Mouse (Mus musculus): ENCODE data around the gene Dync1i1.

Dync1i1 gene

GRCm38 (mm10) chr6:5855526-5855925, 130.1 kb downstream of the Dync1i1 start:
- DNase-seq (ENCODE audit: low read depth), result no peak

GRCm38 (mm10) chr6:5858371-5858770, 132.9 kb downstream of the Dync1i1 start:
- DNase-seq (ENCODE audit: low read depth), result no peak

DNA sequence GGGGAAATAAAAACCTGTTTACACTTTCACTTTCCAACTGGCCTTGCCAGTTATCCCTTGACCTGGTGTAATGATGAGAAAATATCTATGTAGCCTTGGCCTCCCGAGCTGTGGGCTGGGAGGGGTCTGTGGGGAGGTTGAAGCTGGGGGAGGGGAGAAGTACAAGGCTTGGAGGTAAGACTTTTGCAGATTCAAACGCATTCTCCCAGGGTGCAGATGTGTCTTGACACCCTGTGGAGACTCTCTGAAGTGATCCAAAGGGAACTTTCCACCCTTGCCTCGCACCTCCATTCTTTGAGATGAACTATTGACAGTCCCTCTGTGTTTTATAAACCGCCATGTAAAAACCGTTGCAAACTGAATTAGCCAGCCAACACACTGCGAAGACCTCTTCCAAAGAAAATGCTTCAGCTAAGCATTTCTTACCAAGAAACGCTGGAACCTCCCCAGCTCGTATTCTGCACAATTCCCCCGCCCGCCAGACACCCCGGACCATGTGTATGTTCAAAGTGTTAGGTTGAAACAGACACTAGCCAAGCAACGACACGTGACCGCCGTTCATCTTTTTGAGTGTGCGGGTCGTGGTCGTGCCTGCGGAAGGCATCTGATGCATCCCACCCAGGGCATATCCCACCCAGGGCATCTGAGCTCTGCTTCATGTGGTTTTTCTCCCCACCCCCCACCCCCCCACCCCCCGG, 133.6 kb downstream of the Dync1i1 start:
- no peak for DNase-seq (ENCODE audit: low read depth)

DNA sequence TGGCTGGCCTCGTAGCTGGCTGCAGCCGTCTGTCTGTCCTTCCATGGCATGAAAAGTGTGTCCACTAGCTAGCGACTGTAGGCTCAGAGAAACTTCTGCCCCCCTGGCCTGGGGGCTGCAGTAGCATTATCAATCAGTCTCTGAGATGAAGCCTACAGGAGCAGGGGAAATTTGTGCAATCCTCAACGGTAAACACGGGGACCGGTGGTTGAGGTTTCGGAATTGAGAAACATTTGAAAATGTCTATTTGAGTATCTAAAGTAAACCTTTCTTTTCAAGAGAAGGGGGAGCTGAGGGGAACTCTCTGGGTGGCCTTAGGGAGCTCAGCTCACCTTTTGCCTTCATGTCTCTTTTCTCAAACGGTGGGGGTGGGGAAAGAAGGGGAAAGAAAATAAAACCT, 134.2 kb downstream of the Dync1i1 start:
- DNase-seq (ENCODE audit: low read depth), result no peak

DNA sequence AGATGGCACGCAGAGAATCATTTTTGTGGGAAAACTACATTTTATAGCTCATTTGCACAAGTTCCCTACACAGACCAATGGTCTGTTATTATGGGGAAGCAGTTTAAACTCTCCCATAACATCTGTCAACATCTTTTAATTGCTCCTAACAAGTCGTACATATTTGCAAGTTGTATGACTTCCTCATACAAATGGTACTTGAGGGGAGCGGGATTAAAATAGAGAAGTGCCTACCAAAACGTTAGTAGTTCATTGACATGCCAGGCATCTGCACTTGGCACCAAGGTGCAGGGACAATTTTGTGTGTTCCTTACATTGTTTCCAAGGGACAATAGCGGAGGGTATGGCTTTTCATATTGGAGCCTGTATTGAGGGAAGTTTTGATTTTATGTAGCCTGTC, 140.7 kb downstream of the Dync1i1 start:
- DNase-seq (ENCODE audit: low read depth), result no peak

- DNase-seq (ENCODE audit: low read depth), result no peak
Measured at GRCm38 (mm10) chr6:5867221-5867620, 141.8 kb downstream of the Dync1i1 start.

DNA sequence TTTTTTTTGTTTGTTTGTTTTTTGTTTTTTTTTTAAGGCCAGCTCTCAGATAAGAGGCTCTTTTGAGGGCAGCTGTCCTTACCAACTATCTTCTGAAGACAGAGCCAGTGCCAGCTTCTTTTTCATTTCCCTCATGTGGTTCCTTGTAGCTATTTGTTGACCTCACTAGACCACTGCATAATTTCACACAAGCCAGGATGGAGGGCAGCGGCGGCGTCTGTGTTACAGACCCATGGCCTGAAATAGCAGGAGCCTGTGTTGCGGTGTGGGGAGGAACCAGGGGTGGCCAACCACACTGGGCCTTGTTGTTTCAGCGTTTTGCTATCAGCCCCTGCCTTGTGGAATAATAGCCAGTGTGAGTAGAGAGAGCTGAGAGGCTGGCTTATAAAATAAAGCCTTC, 145.6 kb downstream of the Dync1i1 start:
- DNase-seq (ENCODE audit: low read depth), result no peak

GRCm38 (mm10) chr6:5871581-5872298, 146.3 kb downstream of the Dync1i1 start:
- no peak for DNase-seq (ENCODE audit: low read depth)

- no peak for DNase-seq (ENCODE audit: low read depth)
Measured at GRCm38 (mm10) chr6:5889341-5889740, 163.9 kb downstream of the Dync1i1 start.

DNA sequence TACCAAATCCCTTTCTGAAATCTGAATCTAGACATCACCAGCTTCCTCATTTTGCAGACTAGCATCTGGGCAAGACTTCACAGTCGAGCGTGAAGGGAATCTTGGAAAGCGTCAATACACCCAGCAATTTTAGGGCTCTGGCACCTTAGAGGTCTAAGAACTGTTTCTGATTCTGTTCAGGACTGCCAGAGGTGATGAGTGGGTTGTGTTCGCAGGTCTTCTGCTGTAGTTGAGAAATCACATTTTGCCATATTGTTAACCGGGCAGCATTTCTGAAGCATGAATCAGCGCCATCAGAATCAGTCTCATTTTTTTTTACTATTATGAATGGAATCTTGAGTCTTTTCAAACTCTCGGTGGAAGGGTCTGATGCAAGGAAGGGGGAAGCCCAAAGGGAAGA, 185.9 kb downstream of the Dync1i1 start:
- DNase-seq (ENCODE audit: low read depth), result no peak

DNA sequence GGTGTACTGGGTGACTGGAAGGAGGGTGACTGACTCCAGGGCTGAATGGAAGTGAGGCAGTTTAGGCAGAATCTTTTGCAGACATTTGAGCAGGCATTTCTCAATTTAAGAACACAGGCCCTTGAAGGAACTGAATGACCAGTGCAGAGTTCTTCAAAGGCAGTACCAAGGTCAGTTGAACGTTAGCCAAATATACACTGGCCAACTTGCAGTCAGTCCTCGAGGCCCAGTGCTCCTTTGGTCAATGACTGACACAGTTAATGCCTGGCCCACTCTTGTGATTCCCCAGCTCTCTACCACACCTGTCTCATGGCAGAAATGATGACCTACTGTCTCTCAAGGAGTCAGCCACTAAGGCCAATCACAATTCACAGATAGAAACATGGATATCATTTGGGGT, 189.6 kb downstream of the Dync1i1 start:
- no peak for DNase-seq (ENCODE audit: low read depth)

DNA sequence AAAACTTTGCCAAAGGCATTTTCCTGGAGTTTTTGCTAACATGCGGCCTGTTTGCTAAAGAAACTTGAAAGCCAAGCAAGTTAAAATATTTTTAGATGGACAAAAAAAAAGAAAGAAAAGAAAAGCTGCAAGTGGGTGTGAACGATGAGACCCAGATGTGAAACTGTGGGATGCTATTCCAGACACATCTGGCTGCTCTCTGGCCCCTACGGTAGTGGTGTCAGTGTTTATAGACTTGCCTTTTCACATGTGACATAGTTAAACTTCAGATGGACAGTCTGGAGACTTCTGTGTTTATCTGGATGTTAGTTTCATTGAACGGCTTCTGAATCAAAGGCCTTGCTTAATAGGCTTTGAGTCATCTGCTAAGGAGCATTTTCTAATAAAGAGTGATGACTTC, 195.2 kb downstream of the Dync1i1 start:
- DNase-seq (ENCODE audit: low read depth), result no peak

GRCm38 (mm10) chr6:5922676-5923075, 197.2 kb downstream of the Dync1i1 start:
- DNase-seq (ENCODE audit: low read depth), result no peak

GRCm38 (mm10) chr6:5923148-5923547, 197.7 kb downstream of the Dync1i1 start:
- no peak for DNase-seq (ENCODE audit: low read depth)

DNA sequence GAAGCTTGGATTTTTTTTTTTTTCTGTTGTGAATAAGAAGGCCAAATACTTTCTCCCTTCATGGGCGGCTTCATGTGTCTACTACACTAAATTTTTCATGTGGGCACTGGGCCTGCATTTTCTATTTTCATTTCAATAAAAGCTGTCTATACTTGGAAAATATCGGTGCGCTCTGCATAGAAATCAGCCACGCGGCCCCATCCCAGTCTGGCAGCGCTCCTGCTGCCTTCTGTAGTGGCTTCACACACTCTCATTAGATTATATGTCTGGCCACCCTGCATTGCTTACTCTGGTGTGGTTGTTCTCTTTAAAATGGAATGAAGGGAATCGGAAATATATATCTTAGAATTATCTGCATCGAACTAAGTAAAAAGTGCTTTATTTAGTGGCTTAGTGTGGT, 204.7 kb downstream of the Dync1i1 start:
- DNase-seq (ENCODE audit: low read depth), result no peak

DNA sequence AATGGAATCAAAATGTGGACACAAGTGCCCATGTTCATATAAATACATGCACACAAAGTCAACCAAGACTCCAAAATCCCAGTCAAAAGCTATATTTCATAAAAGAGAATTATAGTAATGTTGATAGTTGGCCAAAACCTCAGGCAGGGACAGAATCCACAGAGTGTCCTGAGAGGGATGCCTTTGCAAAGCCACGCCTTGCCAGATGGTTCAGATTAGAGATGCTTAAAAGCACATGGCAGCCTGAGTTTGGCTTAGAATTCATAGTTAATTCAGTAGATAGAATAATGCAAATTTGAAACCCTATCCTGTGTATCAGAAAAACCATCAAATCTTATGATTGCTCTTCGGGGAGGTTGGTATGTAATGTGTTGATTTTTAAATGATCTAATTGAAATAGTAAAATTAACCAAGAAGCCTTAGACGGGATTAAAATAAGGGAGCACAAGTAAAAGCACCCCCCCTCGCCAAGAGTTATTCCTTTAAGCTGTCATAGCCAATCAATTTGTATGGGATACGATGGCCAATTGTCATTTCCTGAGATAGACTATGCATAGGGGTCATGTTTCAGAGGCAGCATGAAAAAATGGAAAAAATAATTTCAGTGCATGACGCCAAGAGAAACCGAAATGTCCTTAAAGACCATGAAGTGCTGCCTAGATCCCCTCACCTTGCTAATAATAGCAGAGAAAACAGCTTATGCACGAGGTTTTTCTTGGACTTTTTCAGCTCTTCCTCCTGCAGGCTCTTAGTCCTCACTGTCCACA, 210.3 kb downstream of the Dync1i1 start:
- DNase-seq (ENCODE audit: low read depth), result no peak

DNA sequence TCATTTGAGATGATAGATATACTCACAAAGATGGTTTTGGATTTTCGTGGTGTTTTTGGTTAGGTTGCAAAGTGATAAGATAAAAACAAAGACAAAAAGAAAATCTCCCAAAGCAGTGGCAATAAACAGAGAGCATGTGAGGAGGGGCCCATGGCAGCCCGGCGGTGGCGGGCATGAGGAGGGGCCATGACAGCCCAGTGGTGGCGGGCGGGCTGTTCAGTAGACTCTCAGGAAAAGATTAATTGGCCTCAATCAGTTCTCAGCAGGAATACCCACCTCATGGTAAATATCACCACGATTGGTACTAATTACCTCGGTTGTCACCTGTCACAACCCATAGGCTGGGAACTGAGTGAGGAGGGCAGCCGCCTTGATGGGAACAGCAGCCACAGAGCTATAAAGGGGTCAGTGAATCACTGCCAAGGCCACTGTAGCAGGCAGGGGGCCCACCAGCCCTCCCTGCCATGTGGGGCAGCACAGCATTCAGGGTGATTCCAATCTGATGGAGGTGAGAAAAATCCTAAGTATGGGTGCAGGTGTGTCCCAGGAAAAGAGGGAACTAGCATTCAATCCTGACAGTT, 224.5 kb downstream of the Dync1i1 start:
- DNase-seq (ENCODE audit: low read depth), result no peak

DNA sequence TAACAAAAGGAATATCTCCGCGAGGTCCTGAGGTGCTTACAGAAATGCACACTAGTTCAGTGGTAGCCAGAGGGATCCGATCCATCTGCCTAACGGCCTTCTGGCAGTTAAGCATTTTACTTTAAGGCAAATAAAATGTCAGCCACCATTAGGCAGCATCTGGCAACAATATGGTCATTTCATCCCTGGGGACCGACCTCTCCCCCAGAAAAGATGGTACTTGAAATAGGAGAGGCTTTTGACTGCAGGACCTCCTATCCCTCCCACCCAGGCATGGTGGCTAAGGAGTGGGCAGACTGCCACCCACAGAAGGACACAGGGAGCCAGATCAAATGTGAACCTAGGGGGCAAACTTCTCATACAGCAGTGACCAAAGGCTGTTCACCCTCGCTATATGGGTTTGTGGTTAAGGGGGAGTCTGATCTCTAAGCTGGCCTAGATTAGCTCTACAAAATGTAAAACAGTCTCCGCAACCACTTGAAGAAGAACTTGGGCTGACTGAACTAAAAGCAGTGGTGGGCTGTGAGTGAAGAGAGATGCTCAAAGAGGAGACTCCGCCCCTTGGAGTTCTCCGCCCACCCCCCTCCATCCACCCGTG, 231.0 kb downstream of the Dync1i1 start:
- no peak for DNase-seq (ENCODE audit: low read depth)

DNA sequence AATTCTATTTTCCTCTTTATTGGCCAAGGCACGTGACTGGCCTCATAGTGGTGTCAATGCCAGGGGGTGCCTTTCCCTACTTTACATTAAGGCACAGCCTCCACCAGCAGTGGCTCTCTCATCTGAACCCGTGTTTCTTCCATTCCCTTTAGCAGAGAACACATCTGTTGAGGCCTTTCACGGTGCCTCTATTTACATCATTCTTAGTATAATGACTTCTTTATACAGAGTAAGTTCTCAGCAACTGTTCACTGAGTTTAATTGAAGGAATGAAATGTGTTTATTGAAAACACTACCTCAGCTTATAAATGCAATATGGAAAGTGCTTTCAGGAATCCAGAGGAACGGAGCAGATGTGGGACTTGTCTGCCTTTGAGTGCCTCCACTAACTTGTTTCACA, 235.3 kb downstream of the Dync1i1 start:
- DNase-seq (ENCODE audit: low read depth), result no peak

- DNase-seq (ENCODE audit: low read depth), result no peak
Measured at GRCm38 (mm10) chr6:5961960-5962359, 236.5 kb downstream of the Dync1i1 start.

DNA sequence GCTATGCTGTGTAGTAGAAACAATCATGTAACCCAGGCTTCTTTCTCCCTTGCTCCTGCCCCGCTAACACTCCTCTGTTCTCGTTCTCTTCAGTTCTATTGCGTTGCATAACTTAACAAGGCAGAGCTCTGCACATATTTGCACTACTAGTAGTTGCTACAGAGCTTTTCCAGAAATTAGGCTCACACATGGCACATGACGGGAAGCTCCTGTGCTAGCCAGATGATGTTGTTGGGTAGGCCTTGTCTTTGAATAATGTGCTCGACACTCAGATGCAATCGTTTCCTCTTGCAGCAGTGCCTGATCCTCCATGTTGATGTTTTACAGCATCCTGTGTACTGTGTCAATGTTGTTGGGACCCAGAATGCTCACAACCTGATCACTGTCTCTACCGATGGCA, 240.9 kb downstream of the Dync1i1 start:
- DNase-seq (ENCODE audit: low read depth), result no peak

DNA sequence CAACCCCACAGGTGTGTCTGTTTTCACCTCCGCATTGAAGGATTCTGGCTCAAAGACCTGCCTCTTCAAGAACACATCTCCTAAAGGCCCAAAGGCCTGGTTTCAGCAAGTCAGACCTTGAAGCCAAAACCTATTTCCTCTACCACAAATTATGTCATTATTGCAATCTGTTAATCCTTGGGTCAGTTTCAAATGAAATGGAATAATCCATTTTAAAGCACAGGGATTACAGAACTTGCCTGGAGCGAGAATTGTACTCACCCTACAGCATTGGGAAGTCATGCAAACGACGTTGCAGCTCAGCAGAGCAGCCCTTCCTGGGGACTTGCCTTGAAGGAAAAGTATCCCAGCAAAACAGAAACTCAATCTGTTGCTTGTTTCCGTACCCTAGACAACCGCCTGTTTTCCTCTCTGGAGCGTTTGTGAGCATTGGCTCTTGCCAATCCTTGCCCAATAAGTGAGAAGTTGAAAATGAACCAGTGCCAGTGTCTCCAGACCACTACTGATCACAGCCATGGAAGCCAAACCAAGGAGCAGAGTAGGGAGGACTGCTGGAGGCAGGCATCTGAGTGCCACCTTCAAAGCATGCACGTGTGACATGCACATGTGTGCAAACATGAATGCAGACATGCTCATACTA, 241.5 kb downstream of the Dync1i1 start:
- DNase-seq (ENCODE audit: low read depth), result no peak
